Mouse (Mus musculus) olfactory bulb, adult 2 months (tissue): ENCODE data around the gene Cd36. TPM values are rescaled to one million over a fixed set of nuclear protein-coding genes. Genes with fewer than 3 reads are reported as not detected.

ENCODE experiments used
- H3K27ac ChIP-seq: fragments of 200-500 bp; 2 replicates; pipeline ENCODE4 v1.5.1; 2012; ENCODE audit warnings: low read depth, low read length; ENCODE audit not compliant: insufficient read depth
- H3K4me1 ChIP-seq: fragments of 200-500 bp; 2 replicates; pipeline ENCODE4 v1.6.1; 2012; ENCODE audit warnings: low read length; ENCODE audit not compliant: control insufficient read depth, insufficient read depth
- H3K4me3 ChIP-seq: fragments of 200-500 bp; 2 replicates; pipeline ENCODE4 v1.5.1; 2012; ENCODE audit warnings: mild to moderate bottlenecking, low read depth, low read length, moderate library complexity; ENCODE audit not compliant: insufficient read depth
- CTCF ChIP-seq: fragments of 200-500 bp; IDR thresholded peaks from 2 replicates; pipeline ENCODE4 v1.5.1; 2012; ENCODE audit warnings: low read depth, mild to moderate bottlenecking, low read length, moderate library complexity; ENCODE audit not compliant: insufficient read depth
- POLR2A ChIP-seq: fragments of 200-500 bp; IDR thresholded peaks from 2 replicates; pipeline ENCODE4 v1.6.1; 2012; ENCODE audit warnings: mild to moderate bottlenecking, low read depth, low read length, moderate library complexity; ENCODE audit not compliant: insufficient read depth
- WGBS: fragments of 180-500 bp; shearing (Covaris S2); methylation state at CpG from one replicate; pipeline ENCODE4 v1.1.7; 2018; 5-methylcytosine and 5-hydroxymethylcytosine counted together
- polyA plus RNA-seq: library from polyadenylated mRNA; stranded (reverse); fragments of >200 nt; gene quantifications from 2 replicates; pipeline ENCODE4 v1.2.4, GENCODE M21; 2012; ENCODE audit warnings: low replicate concordance; ENCODE audit not compliant: missing spikeins, insufficient read depth, insufficient read length

Cd36 gene
- polyA plus RNA-seq, 1 experiment: not detected

DNA sequence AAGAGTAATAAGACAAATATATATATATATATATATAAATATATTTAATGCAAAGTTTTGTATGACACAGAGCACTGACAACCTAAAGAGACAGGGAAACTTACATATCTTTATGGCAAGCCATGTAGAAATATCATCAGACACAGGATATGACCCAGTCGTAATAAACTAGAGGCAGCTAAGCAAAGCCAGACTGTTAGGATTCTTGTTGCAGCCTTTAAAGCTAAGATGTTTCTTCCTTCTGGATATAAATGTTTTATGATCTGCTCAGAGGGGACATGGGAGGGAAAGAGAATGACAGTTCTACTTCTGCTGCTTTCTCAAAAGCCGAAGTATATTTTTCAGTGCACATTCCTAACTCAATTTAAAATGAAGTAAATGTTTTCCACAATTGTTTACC is 14.3 kb downstream of the Cd36 start:
- Histone ChIP-seq H3K4me1 (no peaks in the 10 kb centered on the region), H3K27ac (no peak overlapping the region), H3K4me3 (no peak overlapping the region)
- TF ChIP-seq CTCF: no peak
- TF ChIP-seq POLR2A: no peak
- 97% methylated on average over 2 of the region's 2 CpGs for WGBS

DNA sequence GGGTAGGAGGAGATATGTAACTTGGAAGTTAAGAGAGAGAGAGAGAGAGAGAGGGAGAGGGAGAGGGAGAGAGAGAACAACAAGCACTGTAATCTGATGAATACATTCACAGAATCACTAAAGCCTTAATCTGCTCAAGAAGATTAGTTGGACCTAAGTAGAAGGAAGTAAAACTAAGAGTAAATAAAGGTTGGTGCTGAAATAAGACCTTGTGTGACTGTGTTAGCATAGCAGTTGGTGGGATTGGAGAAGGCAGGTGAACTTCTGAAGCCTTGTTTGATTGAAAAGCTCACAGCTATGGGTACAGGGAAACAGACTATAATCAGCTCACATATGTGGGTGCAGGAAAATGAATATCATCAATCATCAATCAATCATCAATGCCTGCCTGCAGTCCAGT is 23.2 kb downstream of the Cd36 start:
- no peak for TF ChIP-seq POLR2A
- no peak for TF ChIP-seq CTCF
- Histone ChIP-seq H3K27ac (no peak overlapping the region), H3K4me3 (no peak overlapping the region), H3K4me1 (no peaks in the 10 kb centered on the region)

DNA sequence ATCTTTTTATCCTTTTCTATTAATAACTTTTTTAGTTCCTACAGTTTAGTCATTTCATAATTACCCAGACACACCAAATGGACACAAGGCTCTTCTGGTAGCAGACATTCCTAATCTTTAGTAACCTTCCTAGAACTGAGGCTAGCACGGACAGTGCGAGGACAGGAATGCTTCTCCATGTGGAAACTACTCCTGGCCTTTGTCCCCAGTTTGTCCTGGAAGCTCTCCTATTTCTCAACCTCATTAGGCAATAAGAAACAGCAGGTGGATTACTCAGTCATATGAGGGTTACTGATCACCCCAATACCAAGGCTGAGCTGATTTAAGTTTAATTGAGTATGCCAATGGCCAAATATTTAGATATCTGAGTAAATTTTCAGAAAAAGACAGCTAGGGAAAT is 25.5 kb downstream of the Cd36 start:
- TF ChIP-seq POLR2A: no peak
- no peak for TF ChIP-seq CTCF
- Histone ChIP-seq H3K4me1 (no peaks in the 10 kb centered on the region), H3K4me3 (no peak overlapping the region), H3K27ac (no peak overlapping the region)
- WGBS: 88% methylated on average over 2 of the region's 2 CpGs

DNA sequence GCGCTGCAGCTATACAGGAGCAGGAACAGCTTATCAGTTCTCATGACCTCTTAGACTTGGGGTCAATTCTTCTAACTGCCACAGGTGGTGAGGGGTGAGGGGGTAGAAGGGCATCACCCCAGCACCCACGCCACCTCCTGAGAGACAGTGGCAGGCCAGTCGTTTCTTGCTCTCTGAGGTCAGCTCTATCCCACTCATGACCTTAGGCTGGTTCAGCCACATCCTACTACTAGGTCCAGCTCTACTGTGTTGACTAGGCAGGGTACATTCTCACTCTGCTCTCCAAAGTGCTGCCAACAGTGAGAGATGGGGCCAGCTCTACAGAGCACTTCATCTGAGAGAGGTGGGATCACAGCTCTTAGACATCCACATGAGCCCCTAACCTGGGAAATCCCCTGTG is 30.2 kb downstream of the Cd36 start:
- WGBS: 95% methylated on average over 3 of the region's 3 CpGs
- no peaks in the 10 kb centered on the region for H3K4me1 ChIP-seq
- TF ChIP-seq CTCF: no peak
- TF ChIP-seq POLR2A: no peak
- no peak overlapping the region for H3K4me3 ChIP-seq
- no peak overlapping the region for H3K27ac ChIP-seq

DNA sequence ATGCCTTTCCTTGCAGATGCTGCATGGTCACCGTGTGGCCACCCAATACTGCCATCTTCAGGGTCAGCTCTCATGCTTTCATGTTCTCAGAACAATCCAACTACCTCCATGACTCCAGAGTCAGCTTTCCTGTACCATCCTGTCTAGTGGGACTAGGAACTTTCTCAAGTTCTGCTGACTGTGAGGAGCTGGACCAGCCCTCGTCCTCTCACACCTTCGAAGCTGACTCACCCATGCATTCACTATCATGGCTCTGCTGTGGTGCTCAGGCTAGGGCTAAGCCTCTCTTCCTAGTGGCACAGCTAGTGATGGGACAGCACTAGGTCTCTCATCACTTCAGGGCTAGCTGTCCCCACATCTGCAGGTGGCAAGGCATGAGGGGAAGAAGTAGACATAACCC is 30.7 kb downstream of the Cd36 start:
- Histone ChIP-seq H3K4me1 (no peaks in the 10 kb centered on the region), H3K4me3 (no peak overlapping the region), H3K27ac (no peak overlapping the region)
- 91% methylated on average over 3 of the region's 3 CpGs for WGBS
- TF ChIP-seq POLR2A (no peak), CTCF (no peak)

DNA sequence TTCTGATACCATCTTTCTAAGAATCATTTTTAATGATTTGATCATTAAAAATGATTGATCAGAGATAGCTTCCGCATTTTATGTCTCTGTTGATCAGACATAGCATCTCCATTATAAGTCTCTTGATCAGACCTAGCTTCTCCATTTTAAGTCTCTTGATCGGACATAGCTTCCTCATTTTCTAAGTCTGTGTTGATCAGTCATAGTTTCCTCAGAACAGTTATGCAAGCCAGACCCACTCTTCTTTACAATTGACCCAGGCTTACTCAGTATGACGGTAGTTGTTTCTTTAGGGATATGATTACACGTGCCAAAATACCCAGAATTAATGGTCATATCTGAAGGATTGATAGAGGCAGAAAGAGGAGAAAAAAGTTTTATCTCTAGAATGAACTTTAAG is 31.3 kb downstream of the Cd36 start:
- TF ChIP-seq POLR2A (no peak), CTCF (no peak)
- no peak overlapping the region for H3K27ac ChIP-seq
- WGBS: 94% methylated on average over 4 of the region's 4 CpGs
- H3K4me3 ChIP-seq: no peak overlapping the region
- no peaks in the 10 kb centered on the region for H3K4me1 ChIP-seq

DNA sequence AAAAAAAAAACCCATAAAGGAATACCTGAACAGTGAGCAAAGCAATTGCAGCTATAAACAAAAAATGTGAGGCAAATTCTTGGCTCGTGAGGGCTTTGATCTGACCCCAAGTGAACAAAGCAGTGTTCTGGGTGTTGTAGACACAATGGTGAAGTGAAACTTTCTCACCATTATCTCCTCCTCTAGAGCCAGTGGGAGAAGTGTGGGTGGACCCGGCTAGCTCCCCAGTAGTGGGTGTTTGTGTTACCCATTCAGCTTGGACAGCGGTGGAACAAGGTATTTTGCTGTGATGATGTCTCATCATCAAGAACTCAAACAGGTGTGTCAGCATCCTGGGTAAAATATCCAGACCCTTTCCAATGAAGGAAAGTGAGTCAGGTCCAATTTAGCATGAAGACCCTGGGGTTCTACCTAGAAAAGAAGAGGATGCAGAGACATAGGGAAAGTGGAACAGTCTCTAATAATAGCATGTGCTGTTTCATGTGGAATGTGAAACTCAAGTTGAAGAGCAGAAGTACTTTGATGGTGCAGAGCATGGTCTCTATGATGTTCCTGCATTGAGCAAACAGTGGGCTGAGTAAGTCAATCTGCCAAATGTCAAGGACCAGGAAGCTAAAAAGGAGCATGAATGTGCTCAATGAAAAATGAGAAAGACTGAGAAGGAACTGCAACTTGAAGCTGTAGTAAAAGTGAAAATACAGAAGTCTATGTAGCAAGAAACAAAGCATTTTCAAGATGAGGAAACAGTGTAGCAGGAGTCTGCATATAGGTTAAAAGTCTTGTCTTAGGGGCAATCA is 34.3 kb downstream of the Cd36 start:
- no peaks in the 10 kb centered on the region for H3K4me1 ChIP-seq
- TF ChIP-seq CTCF (no peak), POLR2A (no peak)
- 85% methylated on average over 3 of the region's 3 CpGs for WGBS

DNA sequence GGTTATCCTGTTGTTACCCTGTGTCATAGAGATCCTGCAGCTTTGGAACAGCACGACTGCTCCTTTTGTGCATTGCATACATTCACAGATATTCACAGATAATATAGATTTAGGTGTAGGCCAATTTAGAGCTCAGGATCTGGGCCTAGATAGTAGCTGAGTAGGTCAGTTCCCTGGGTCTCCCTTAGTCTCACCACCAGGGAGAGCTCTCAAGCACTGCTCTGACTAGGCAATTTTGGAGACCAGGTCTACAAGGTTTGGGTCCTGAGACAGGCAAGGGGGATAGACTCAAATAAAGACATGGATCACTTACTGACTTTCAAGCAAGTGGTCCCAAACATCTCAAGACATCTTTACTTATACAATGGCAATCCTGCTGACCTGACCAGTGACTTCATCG is 38.0 kb downstream of the Cd36 start:
- H3K4me3 ChIP-seq: no peak overlapping the region
- TF ChIP-seq CTCF (no peak), POLR2A (no peak)
- WGBS: 82% methylated on average over 2 of the region's 2 CpGs
- no peaks in the 10 kb centered on the region for H3K4me1 ChIP-seq
- no peak overlapping the region for H3K27ac ChIP-seq

More for the DNA sequence above, 34.3 kb downstream of the Cd36 start:
- H3K27ac ChIP-seq: no peak overlapping the region
- H3K4me3 ChIP-seq: no peak overlapping the region

DNA sequence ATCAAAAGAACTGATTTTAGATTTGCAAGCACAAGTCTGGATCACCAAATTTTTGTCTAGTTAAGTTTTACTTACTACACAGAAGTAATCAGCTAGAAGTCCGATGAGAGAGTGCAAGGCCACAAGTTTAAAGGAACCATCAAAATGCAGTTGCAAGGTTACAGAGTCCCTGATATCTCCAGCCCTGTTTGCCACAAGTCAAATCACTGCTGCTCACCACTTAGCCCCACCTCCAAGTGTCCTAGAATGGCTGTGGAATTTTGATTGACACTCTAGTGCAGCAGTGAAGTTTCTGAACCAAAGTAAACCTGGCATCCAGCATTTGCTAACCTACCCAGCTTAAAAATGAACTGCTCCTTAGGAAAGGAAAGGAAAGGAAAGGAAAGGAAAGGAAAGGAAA is 39.0 kb downstream of the Cd36 start:
- Histone ChIP-seq H3K4me3 (no peak overlapping the region), H3K27ac (no peak overlapping the region), H3K4me1 (no peaks in the 10 kb centered on the region)
- WGBS: 77% methylated on average over 1 of the region's 1 CpGs
- no peak for TF ChIP-seq POLR2A
- no peak for TF ChIP-seq CTCF
